Mouse (Mus musculus) liver, adult 2 months (tissue): Measurements from ENCODE around the gene Tmem39a.

Source experiments
- CTCF ChIP-seq: fragments of 200-500 bp; IDR thresholded peaks from 2 replicates; pipeline ENCODE4 v1.5.1; 2011; ENCODE audit warnings: low read depth, low read length, control low read depth
- POLR2A ChIP-seq: fragments of 200-500 bp; IDR thresholded peaks from 2 replicates; pipeline ENCODE4 v1.6.1; 2011; ENCODE audit warnings: low read length, control low read depth; ENCODE audit not compliant: insufficient read depth; ENCODE audit errors: extremely low read depth

GRCm38 (mm10) chr16:38571481-38571880 is 13.0 kb downstream of the Tmem39a start:
- TF ChIP-seq CTCF (no peak), POLR2A (no peak)
